Mouse (Mus musculus) urinary bladder, postnatal 36 days (tissue): ENCODE data around the gene Agpat2.

Experiments used
- DNase-seq, 2 experiments: peaks; one replicate each; pipeline ENCODE4 v3.0.0; 2022; ENCODE audit warnings: low spot score in 2 of 2, mixed read lengths in 1 of 2

Gene Agpat2

GRCm38 (mm10) chr2:26626081-26626480, 21.9 kb upstream of the Agpat2 start:
- DNase-seq = no peak

- DNase-seq = no peak
Measured at GRCm38 (mm10) chr2:26625419-26625818, 21.2 kb upstream of the Agpat2 start.

DNA sequence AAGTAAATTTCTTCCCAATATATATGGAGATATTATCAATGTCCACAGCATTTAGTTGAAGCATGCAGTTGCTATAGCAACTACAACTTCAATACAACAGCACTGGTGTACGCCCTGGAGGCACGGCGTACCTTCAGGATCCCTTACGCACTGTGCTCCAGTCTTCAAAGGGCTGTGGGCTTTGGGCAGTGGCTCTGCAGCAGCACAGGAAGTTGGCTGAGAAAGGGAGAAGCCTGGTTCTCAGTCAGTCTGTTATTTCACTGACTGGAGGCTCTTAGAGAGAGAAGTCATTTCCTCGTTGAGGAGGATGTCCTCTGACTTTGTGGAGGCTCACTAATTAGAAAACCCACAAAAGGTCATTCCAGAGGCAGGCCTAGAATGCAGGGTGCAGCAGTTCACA, 18.8 kb upstream of the Agpat2 start:
- DNase-seq = no peak

DNA sequence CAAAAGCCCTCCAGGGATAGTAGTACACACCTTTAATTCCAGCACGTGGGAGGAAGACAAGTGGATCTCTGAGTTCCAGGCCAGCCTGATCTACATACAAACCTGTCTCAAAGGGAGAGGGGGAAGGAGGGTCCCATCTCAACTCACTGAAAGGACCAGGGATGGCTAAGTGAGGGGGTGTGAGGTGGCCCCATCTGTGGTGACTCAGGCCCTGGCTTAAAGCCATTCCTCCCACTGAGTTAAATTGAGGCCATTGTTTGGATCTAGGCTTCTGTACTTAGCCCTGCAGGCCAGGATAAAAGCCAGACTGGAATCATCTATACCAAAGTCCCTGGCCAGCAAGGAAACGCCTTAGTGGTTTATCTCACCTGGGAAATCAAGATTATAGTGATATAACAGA, 17.0 kb upstream of the Agpat2 start:
- DNase-seq = no peak

DNA sequence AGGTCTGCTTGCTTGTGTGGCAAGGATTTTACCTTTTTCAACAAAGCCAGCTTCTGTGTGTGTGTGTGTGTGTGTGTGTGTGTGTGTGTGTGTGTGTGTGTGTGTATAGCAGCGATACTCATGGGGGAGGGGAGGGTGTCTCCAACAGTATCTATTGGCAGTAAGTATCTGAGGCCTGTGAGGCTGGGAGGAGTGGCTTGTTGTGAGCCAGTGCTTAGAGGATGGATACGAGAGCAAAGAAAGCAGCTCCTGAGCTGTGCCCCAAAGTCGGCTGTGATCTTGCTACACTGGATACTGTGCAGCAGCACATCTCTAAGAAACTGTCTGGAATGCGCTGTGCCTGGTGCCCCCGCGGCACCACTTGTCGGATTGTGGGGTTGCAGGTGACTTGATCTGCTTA, 13.7 kb upstream of the Agpat2 start:
- no peak for DNase-seq

- no peak for DNase-seq
Measured at GRCm38 (mm10) chr2:26617331-26617730, 13.1 kb upstream of the Agpat2 start.

DNA sequence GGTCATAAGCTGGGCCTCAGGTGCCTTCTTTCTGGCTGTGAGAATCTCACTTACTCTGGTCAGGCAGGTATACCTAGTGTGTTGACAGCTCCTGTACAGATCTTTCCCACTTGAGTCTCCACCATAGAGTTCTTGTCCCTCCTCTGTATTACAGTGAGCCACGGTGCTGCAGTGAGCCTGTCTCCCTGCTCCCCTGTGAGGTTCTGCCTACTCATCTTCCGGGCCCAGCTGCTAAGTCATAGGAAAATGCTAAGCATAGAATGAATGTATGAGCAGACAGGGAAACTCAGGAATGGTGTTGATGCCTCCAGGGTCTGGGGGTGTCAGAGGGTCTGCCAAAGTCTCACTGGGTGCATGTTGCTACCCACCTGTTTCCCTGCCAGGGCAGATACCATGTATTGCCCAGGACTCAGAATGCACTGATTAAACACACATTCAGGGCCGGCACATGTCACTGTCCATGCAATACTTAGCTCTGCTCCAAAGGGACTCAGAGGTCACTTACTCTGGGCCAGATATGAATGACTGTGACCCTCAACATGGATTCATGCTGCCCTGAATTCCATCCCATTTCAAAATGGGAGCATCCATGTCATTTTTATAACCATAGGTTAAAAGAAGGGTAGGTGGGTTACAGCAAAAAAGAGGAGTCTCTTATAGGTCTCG, 11.4 kb upstream of the Agpat2 start:
- no peak for DNase-seq

DNA sequence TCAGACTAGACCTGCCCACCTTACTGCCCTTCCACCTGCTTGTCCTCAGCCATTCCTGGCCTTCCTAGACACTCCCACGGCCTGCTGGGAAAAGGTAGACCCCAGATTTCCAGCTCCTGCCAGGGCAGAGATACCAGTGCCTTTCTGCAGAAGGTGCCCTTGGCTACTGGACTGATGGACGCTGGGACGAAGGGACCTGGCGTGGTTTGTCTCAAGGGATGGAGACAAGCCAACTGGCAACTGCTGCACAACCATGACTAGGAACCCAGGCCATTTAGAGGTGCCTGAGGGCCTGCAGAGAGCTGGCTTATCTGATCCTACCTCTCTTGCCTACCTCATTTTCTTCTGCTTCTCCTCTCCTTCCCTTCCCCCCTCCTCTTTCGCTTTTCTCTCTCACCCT, 10.7 kb upstream of the Agpat2 start:
- no peak for DNase-seq

DNA sequence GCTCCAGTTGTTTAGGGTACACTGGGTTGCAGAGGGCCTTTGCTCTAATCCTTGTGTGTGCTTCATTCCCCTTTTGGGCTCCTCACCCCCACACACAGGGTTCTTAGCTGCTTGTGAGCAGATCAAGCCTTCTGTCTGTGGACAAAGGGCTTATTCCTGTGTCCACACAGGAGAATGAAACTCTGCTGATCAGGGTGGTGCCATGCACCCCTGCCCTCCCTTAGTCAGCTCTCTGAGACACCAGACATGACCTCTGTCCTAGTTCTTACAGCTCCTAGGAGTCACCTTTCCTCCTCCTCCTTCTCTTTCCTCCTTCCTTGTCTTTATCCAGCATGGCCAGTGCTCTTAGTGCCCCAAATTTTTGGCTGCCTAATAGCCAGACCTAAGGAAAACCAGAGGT, 7.7 kb upstream of the Agpat2 start:
- no peak for DNase-seq

GRCm38 (mm10) chr2:26611054-26611453, 6.8 kb upstream of the Agpat2 start:
- no peak for DNase-seq

DNA sequence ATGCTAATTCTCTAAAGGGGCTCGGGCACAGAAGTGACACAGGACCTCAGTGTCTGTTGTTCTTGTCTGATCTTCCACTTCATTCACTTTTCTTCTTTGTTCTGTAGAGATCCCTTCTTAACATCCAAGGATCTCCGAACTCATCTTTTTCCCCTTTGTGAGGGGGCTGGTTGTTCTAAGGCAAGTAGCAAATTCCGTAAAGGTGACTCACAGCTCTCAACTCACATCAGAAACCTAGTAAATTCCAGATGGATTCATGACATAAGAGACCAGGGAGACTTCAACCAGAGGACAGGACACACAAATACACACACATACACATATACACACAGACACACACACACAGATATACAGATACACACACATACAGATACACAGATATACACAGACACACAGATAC, 6.3 kb upstream of the Agpat2 start:
- DNase-seq = no peak

- peak in 1 of 2 experiments; percentile 56 for DNase-seq
Measured at GRCm38 (mm10) chr2:26609261-26609661, 5.0 kb upstream of the Agpat2 start.

DNA sequence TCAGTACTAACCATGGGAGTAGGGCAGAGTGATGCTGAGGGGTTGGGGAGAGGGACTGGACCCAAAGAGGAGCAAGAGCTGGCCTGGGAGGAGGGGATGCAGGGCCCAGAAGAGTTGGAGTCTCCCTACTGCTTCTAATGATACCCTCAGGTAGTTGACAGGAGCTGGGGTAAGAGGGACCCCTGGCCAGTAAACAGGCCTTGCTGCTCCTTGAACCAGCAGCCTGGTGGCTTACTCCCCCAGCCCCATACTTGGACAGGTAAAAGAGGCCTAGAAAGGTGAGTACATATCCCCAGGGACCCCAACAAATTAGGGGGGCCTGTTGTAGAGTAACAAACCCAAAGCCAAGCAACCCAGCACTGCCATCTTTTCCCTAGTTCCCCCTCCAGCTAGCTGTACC, 4.6 kb upstream of the Agpat2 start:
- DNase-seq = no peak

DNA sequence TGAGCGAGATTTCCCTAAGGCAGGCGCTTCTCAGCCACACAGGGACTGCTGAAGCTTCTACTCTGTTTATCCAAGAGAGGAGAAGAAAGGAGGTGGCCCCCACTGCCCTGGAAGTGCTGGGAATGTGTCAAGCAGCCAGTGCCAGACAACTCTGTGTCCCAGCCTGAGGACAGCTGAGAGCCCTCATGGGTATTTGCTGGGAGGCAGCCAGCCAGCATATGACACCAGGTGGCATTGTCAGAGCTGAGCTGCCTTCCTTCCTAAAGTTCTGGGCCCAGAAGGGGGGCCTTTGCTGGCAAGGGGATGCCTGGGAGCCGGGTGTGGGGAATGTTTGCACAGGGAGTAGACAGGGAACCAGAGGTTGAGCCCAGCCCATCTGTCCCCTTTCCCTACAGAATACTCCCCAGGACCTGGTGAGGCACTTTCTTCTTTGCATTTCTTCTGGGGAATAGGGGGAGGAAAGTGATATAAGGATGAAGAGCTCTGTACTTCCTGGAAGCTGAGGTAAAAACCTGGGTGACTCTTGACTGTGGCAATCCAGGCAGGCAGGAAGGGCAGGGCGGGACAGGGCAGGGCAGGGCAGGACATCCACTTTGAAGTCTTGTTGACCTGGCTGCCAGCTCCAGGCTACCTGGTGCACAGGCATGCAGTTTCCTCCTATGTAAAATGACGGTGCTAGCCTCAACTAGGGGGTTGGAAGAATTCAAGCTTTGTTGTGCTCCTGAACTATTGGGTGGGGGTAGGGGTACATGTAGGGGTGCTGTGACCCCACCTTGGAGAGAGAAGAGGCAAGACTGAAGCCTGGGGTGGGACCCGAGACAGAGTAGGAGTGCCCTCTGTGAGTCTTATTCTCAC, 3.1 kb upstream of the Agpat2 start:
- DNase-seq = no peak

DNA sequence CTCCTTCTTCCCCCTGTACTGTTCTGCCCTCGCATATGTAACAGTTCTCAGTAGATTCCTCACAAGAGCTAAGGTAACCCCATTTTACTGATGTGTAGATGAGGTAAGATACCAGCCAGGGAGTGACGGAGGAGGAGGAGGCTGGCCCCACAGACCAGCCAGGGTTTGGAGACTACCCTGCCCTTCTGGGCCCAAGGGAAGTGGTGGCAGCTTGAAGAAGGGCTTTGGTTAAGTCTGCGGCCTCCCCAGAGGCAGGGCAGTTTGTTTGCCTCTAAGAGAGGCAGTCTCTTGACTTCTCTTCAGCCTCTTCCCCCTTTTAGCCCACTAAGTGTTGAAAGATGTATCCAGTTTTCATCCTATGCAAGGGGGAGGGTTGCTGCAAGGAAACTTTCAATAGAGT, 2.4 kb upstream of the Agpat2 start:
- DNase-seq = no peak

- DNase-seq = no peak
Measured at GRCm38 (mm10) chr2:26605331-26605730, 1.1 kb upstream of the Agpat2 start.

DNA sequence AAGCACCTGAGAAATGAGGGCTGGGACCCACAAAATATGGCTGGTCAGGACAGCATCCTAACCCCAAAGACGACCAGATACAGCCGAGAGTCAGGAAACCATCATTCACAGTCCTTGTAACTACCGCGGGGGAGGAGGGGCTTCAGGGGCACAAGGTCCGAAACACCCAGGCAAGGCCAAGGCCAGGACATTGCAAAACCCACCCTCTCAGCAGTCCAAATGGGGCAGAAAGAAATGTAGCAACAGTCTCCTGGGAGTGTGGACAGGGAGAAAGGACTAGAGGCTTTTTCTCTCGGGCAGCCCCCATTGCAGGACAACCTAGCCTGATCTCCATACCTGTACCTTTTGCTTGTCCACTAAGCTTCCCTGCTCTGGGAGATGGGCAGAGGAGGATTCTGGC, 1.1 kb downstream of the Agpat2 start:
- DNase-seq = peak in 1 of 2 experiments; percentile 47

DNA sequence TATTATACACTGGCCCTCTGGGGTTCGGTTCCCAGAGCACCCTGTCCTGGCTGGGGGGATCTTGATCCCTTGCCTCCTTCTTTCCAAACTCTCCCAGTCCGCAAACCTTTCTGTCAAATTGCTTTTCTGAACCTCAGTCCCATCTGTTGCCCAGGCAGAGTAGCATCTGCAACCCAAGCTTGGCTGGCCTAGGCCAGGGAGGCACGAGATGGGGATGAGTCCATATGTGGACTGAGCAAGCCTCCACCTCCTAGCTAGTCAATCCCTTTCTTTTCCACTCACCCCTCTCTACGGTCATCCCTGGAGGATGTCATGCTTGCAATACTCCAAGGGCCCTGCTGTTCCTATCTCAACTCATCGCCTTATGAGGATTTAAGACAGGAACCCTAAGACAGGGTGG, 1.6 kb downstream of the Agpat2 start:
- no peak for DNase-seq

GRCm38 (mm10) chr2:26601595-26601994, 2.6 kb downstream of the Agpat2 start:
- no peak for DNase-seq

DNA sequence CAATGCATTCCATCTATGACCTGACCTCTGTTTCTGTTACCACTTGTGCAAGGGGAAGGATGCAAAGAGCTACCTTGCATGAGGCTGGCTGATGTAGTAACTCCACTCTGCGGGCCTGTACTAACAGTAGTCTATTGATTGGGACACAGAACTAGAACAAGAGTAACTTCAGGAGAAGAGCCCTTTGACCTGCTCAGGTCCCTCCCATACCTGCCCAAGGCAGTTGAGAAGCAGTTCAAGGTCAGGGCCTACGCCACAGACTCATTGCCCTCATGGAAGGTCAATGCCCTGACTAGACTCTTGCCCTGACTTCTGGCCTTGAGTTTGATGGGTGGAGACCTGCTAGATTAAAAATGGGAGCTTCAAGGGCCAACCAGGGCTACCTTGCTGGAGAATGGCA, 3.6 kb downstream of the Agpat2 start:
- DNase-seq = no peak

GRCm38 (mm10) chr2:26599965-26600364, 4.3 kb downstream of the Agpat2 start:
- DNase-seq = no peak

DNA sequence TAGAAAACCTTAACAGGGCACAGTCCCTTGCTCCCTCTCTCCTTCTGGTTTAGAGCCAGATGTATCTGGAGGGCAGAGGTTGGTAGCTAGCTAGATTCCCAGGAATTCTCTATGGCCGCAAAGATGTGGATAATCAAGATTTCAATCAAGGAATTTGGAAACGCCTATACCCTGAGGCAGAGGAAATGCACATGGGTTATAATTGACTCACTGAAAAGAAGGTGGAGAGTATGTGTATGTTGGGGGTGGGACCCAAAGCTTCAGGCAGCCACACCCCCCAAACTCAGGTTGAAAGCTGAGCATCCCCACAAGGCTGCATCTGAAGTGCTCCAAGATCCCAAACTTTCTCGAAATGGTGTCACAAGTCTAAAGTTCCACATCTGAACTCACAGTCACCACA, 5.8 kb downstream of the Agpat2 start:
- no peak for DNase-seq

GRCm38 (mm10) chr2:26597810-26598209, 6.4 kb downstream of the Agpat2 start:
- DNase-seq = no peak
